Comparison of ENCODE assay signal across 16 mouse cellular contexts in genomic region chr17:44632292-44632691, GRCm38 (mm10).
"Had no signal": no experiment of that assay in that cellular context is flagged by ENCODE, and none has a peak within 500 bp of the region (broad histone marks: within the 10 kb centered on the region; RNA-seq: fewer than 3 reads in every experiment).

No protein-coding gene starts in this region.

- H3K9me3 ChIP-seq: limb, embryonic 10.5 days; liver, embryonic 15.5 days; lung, embryonic 15.5 days; midbrain, embryonic 10.5 days; neural tube, embryonic 12.5 days had no signal

- H3K4me3 ChIP-seq: limb, embryonic 10.5 days; liver, embryonic 15.5 days; lung, embryonic 15.5 days; midbrain, embryonic 10.5 days; neural tube, embryonic 12.5 days had no signal

- H3K4me1 ChIP-seq: neural tube, embryonic 12.5 days had no signal

- H3K9ac ChIP-seq: liver, embryonic 15.5 days; lung, embryonic 15.5 days; neural tube, embryonic 12.5 days had no signal

- H3K36me3 ChIP-seq: limb, embryonic 10.5 days; liver, embryonic 15.5 days; lung, embryonic 15.5 days; midbrain, embryonic 10.5 days; neural tube, embryonic 12.5 days had no signal

- H3K27me3 ChIP-seq: liver, embryonic 15.5 days; lung, embryonic 15.5 days; neural tube, embryonic 12.5 days had no signal

- H3K4me2 ChIP-seq: liver, embryonic 15.5 days; lung, embryonic 15.5 days; neural tube, embryonic 12.5 days had no signal

- DNase-seq: kidney, adult 11 months; kidney, adult 9 months; kidney, postnatal 36 days; layer of hippocampus, adult 9-11 months; layer of hippocampus, postnatal 36 days; lung, postnatal 14 days; midbrain, embryonic 14.5 days; thymus, adult 18-20 months; thymus, postnatal 14 days had no signal

- H3K27ac ChIP-seq: kidney, postnatal 0 days; limb, embryonic 10.5 days; liver, embryonic 15.5 days; lung, embryonic 15.5 days; macrophage; midbrain, embryonic 10.5 days; neural tube, embryonic 12.5 days had no signal
